Mouse (Mus musculus) midbrain, embryonic 16.5 days (tissue): ENCODE measurements around the gene Ski. TPM values are rescaled to one million over a fixed set of nuclear protein-coding genes. Genes with fewer than 3 reads are reported as not detected.

Source experiments
- ATAC-seq: fragments of 200-750 bp; cut with Nextera tagmentation; 2 replicates; pipeline ENCODE4 v1.8.0; 2017; ENCODE audit warnings: moderate TSS enrichment
- H3K27ac ChIP-seq: fragments of 300-500 bp; sonication (generic); 2 replicates; pipeline ENCODE4 v1.5.1; 2014; ENCODE audit warnings: mild to moderate bottlenecking, low read length, mixed read lengths
- H3K27me3 ChIP-seq: fragments of 300-500 bp; sonication (generic); 2 replicates; pipeline ENCODE4 v1.6.1; 2014; ENCODE audit warnings: low read depth, low read length, mixed read lengths; ENCODE audit not compliant: control insufficient read depth, insufficient read depth
- H3K36me3 ChIP-seq: fragments of 300-500 bp; sonication (generic); 2 replicates; pipeline ENCODE4 v1.6.1; 2014; ENCODE audit warnings: mild to moderate bottlenecking, low read length, moderate library complexity, mixed read lengths; ENCODE audit not compliant: control insufficient read depth, insufficient read depth
- H3K4me1 ChIP-seq: fragments of 300-500 bp; sonication (generic); 2 replicates; pipeline ENCODE4 v1.6.1; 2014; ENCODE audit warnings: mild to moderate bottlenecking, low read length, mixed read lengths; ENCODE audit not compliant: control insufficient read depth, insufficient read depth
- H3K4me2 ChIP-seq: fragments of 300-500 bp; sonication (generic); 2 replicates; pipeline ENCODE4 v1.6.1; 2014; ENCODE audit warnings: mild to moderate bottlenecking, low read length, mixed read lengths
- H3K4me3 ChIP-seq: fragments of 300-500 bp; sonication (generic); 2 replicates; pipeline ENCODE4 v1.5.1; 2014; ENCODE audit warnings: low read depth, mild to moderate bottlenecking, low read length, moderate library complexity, mixed read lengths
- H3K9ac ChIP-seq: fragments of 300-500 bp; sonication (generic); 2 replicates; pipeline ENCODE4 v1.6.1; 2014; ENCODE audit warnings: low read depth, low read length, mixed read lengths
- H3K9me3 ChIP-seq: fragments of 300-500 bp; sonication (generic); replicated peaks from 2 replicates; pipeline ENCODE4 v1.6.1; 2014; ENCODE audit warnings: mild to moderate bottlenecking, low read length, mixed read lengths; ENCODE audit not compliant: control insufficient read depth, poor library complexity, severe bottlenecking
- WGBS: fragments of 180-500 bp; shearing (Covaris S2); extraction: QIAGEN DNeasy Blood & Tissue Kit; methylation state at CpG from one replicate; pipeline ENCODE4 v1.1.7; 2014; 5-methylcytosine and 5-hydroxymethylcytosine counted together
- polyA plus RNA-seq: library from polyadenylated mRNA; unstranded; fragments of >200 nt; fragmentation: Nextera tagmentation; extraction: Ambion mirVana; gene quantifications from 2 replicates; pipeline ENCODE4 v1.2.1, GENCODE M21; 2015

Ski gene
- polyA plus RNA-seq, 1 experiment from 2014 or later, result 9.6 TPM

DNA sequence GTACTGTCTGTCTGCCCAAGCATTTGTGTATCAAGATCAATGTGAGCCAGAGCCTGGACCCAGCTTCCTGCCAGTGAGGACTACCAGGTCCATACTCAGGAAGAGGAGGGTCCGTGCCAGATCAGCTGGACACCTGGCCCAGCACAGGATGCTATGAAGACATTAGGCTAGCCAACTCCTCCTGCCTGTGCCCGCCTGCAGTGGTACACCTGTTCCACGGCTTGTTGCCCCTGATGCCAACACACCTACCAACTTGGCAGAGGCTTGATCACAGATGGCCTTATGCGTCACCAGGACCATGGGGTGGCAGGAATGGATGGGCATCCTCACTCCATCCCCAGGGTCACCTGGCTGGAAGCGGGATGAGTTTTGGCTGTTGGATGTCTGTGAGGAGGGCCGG is 69.9 kb downstream of the Ski start:
- Histone ChIP-seq H3K4me2 (no peak overlapping the region), H3K4me3 (no peak overlapping the region), H3K27me3 (no peaks in the 10 kb centered on the region; the same call in 1 of the 2 replicates), H3K9me3 (no peaks in the 10 kb centered on the region), H3K36me3 (peaks cover 17% of the 10 kb centered on the region), H3K4me1 (peaks cover 12% of the 10 kb centered on the region), H3K27ac (no peak overlapping the region), H3K9ac (no peak overlapping the region)
- ATAC-seq, result no peak
- 96% methylated on average over 6 of the region's 6 CpGs for WGBS

DNA sequence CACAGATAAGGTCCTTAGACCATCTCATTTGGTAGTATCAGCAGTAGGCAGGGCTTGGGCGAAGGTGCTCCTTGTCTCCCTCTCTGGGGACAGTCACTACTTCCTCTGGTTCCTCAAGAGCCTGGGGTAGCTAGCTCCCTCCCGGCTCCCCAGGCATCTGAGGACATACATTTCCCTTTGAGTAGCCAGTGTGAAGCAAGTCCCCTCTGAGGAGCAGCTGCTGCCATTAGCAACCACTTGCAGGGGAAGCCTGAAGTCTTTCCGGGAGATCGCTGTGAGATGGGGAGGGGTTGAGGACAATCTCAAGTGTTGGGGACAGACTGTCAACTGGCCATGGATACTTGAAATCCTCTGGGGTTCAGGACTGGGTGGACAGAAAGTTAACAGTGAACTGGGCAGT is 70.5 kb downstream of the Ski start:
- ATAC-seq, result no peak
- WGBS, result 76% methylated on average over 4 of the region's 4 CpGs
- no peaks in the 10 kb centered on the region for H3K9me3 ChIP-seq
- H3K27me3 ChIP-seq, result no peaks in the 10 kb centered on the region; the same call in 1 of the 2 replicates
- no peak overlapping the region for H3K9ac ChIP-seq
- peaks cover 12% of the 10 kb centered on the region for H3K36me3 ChIP-seq
- H3K27ac ChIP-seq, result no peak overlapping the region
- H3K4me2 ChIP-seq, result no peak overlapping the region
- peaks cover 12% of the 10 kb centered on the region for H3K4me1 ChIP-seq
- H3K4me3 ChIP-seq, result no peak overlapping the region

DNA sequence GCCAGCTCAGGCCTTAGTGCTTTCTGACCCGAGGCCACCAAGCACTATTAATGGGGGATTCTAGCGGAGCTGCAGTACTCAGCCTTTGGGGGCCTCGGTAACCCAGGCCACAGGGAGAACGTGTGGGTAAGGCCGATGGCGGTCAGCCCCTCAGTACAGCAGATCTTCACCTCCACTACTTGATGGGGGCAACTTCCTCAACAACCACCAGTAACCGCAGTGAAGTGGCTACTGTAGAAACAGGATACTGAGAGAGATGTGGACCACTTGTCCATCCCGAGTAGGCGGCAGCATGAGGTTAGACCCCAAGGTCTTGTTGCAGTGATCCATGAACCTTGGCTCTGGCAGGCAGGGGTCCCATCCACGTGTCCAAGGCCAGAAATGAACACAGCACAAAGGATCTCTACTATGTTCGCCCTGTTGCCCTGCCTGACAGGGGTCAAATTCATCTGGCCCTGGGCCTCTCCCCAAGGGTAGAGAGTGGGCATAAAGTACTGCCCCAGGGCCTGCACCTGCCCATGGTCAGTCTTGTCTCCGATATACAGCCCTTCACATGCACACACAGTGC is 71.1 kb downstream of the Ski start:
- H3K27ac ChIP-seq, result no peak overlapping the region
- H3K9ac ChIP-seq, result peak overlapping the region; percentile 62
- WGBS, result 55% methylated on average over 12 of the region's 12 CpGs
- H3K4me1 ChIP-seq, result peaks cover 12% of the 10 kb centered on the region
- H3K4me3 ChIP-seq, result peak overlapping the region; percentile 44
- ATAC-seq, result no peak
- H3K27me3 ChIP-seq, result no peaks in the 10 kb centered on the region; the same call in 1 of the 2 replicates
- H3K9me3 ChIP-seq, result no peaks in the 10 kb centered on the region
- H3K36me3 ChIP-seq, result peaks cover 7% of the 10 kb centered on the region; the same call in 1 of the 2 replicates
- H3K4me2 ChIP-seq, result peak overlapping the region; percentile 86

DNA sequence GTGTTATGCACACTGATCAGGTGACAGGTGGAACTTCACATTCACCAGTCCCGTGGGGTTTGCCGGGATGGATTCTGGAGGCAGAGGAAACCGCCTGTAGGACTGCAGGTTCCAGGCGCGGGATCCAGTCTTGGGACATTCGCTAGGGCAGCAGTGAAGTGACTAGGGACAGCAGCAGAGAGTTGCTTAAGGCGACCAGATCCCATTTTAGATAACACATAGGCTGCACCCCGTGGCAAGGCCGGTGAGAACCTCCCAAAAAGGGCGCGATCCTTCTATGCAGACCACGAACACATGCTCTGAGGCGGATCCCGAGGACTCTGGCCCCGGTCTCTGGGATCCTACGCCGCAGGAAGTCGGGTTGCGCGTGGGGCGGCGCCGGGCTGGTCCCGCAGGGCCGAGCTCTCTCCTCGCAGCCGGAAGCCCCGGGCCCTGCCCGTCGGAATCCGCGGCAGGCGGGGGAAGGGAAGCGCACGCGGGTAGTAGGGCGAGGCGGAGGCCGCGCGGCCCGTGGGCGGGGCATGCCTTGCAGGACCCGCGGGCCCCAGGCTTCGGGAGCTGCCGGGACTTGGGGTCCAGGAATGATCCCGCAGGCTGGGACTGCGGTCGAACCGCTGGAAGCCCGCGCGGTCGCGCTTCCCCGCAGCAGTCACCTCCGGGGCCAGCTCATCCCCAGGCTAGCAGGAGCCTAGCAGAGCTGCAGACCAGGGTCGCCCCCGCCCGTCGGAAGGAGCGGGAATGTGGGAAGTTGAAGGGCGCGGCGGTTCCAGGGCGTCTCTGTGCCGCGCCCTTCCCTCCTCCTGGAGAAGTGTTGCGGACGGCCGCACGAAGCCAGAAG is 71.9 kb downstream of the Ski start:
- H3K4me2 ChIP-seq, result peak overlapping the region; percentile 86
- no peaks in the 10 kb centered on the region; the same call in 1 of the 2 replicates for H3K27me3 ChIP-seq
- H3K4me3 ChIP-seq, result peak overlapping the region; percentile 44
- H3K27ac ChIP-seq, result peak overlapping the region; percentile 26; the same call in 1 of the 2 replicates
- H3K36me3 ChIP-seq, result 0 out of 2 replicates have a peak, but pooled peaks cover 3% of the 10 kb centered on the region
- peaks cover 12% of the 10 kb centered on the region for H3K4me1 ChIP-seq
- no peaks in the 10 kb centered on the region for H3K9me3 ChIP-seq
- H3K9ac ChIP-seq, result peak overlapping the region; percentile 62
- ATAC-seq, result peak; percentile 63
- WGBS, result 6% methylated on average over 66 of the region's 73 CpGs

GRCm38 (mm10) chr4:155149941-155150275 is 72.5 kb downstream of the Ski start:
- H3K9ac ChIP-seq, result peak overlapping the region; percentile 62; the same call in 1 of the 2 replicates
- 74% methylated on average over 6 of the region's 6 CpGs for WGBS
- H3K9me3 ChIP-seq, result no peaks in the 10 kb centered on the region
- no peak for ATAC-seq
- H3K4me2 ChIP-seq, result peak overlapping the region; percentile 86; the same call in 1 of the 2 replicates
- no peaks in the 10 kb centered on the region; the same call in 1 of the 2 replicates for H3K27me3 ChIP-seq
- 0 out of 2 replicates have a peak, but pooled peaks cover 3% of the 10 kb centered on the region for H3K36me3 ChIP-seq
- peaks cover 14% of the 10 kb centered on the region for H3K4me1 ChIP-seq
- H3K4me3 ChIP-seq, result no peak overlapping the region
- H3K27ac ChIP-seq, result no peak overlapping the region

- no peak for ATAC-seq
- peaks cover 22% of the 10 kb centered on the region for H3K4me1 ChIP-seq
- no peak overlapping the region for H3K4me2 ChIP-seq
- WGBS, result 77% methylated on average over 8 of the region's 8 CpGs
- H3K9ac ChIP-seq, result no peak overlapping the region
- H3K27me3 ChIP-seq, result no peaks in the 10 kb centered on the region; the same call in 1 of the 2 replicates
- H3K9me3 ChIP-seq, result no peaks in the 10 kb centered on the region
- no peak overlapping the region for H3K4me3 ChIP-seq
- H3K36me3 ChIP-seq, result 0 out of 2 replicates have a peak, but pooled peaks cover 3% of the 10 kb centered on the region
- no peak overlapping the region for H3K27ac ChIP-seq
Measured at GRCm38 (mm10) chr4:155148910-155149698, 73.3 kb downstream of the Ski start.

GRCm38 (mm10) chr4:155148453-155148852 is 73.9 kb downstream of the Ski start:
- H3K4me1 ChIP-seq, result peaks cover 29% of the 10 kb centered on the region
- H3K36me3 ChIP-seq, result 0 out of 2 replicates have a peak, but pooled peaks cover 3% of the 10 kb centered on the region
- no peaks in the 10 kb centered on the region; the same call in 1 of the 2 replicates for H3K27me3 ChIP-seq
- no peak overlapping the region for H3K9ac ChIP-seq
- H3K4me2 ChIP-seq, result no peak overlapping the region
- H3K9me3 ChIP-seq, result no peaks in the 10 kb centered on the region
- H3K4me3 ChIP-seq, result no peak overlapping the region
- WGBS, result 94% methylated on average over 4 of the region's 4 CpGs
- H3K27ac ChIP-seq, result no peak overlapping the region
- no peak for ATAC-seq

GRCm38 (mm10) chr4:155146107-155146823 is 76.1 kb downstream of the Ski start:
- Histone ChIP-seq H3K9me3 (no peaks in the 10 kb centered on the region), H3K9ac (no peak overlapping the region), H3K4me3 (no peak overlapping the region), H3K4me1 (peaks cover 29% of the 10 kb centered on the region), H3K36me3 (no peaks in the 10 kb centered on the region), H3K4me2 (no peak overlapping the region), H3K27ac (no peak overlapping the region), H3K27me3 (no peaks in the 10 kb centered on the region)
- 71% methylated on average over 14 of the region's 14 CpGs for WGBS
- no peak for ATAC-seq
